Mouse (Mus musculus) forebrain, embryonic 13.5 days (tissue): ENCODE data around the gene Adh7. TPM values are rescaled to one million over a fixed set of nuclear protein-coding genes. Genes with fewer than 3 reads are reported as not detected.

Experiments
- ATAC-seq: fragments of 200-750 bp; cut with Nextera tagmentation; 2 replicates; pipeline ENCODE4 v1.8.0; 2017
- H3K27ac ChIP-seq: fragments of 300-500 bp; sonication (generic); 2 replicates; pipeline ENCODE4 v1.5.1; 2015; ENCODE audit warnings: inconsistent platforms, mild to moderate bottlenecking, moderate library complexity
- H3K27me3 ChIP-seq: fragments of 300-500 bp; sonication (generic); 2 replicates; pipeline ENCODE4 v1.6.1; 2015; ENCODE audit warnings: mild to moderate bottlenecking, inconsistent platforms
- H3K36me3 ChIP-seq: fragments of 300-500 bp; sonication (generic); 2 replicates; pipeline ENCODE4 v1.6.1; 2015; ENCODE audit warnings: mild to moderate bottlenecking, inconsistent platforms; ENCODE audit not compliant: poor library complexity, severe bottlenecking
- H3K4me1 ChIP-seq: fragments of 300-500 bp; sonication (generic); 2 replicates; pipeline ENCODE4 v1.6.1; 2015; ENCODE audit warnings: inconsistent platforms
- H3K4me2 ChIP-seq: fragments of 300-500 bp; sonication (generic); 2 replicates; pipeline ENCODE4 v1.6.1; 2015; ENCODE audit warnings: inconsistent platforms, mild to moderate bottlenecking, moderate library complexity
- H3K4me3 ChIP-seq: fragments of 300-500 bp; sonication (generic); 2 replicates; pipeline ENCODE4 v1.5.1; 2015; ENCODE audit warnings: mild to moderate bottlenecking, inconsistent platforms
- H3K9ac ChIP-seq: fragments of 300-500 bp; sonication (generic); 2 replicates; pipeline ENCODE4 v1.6.1; 2015; ENCODE audit warnings: mild to moderate bottlenecking, inconsistent platforms
- H3K9me3 ChIP-seq: fragments of 300-500 bp; sonication (generic); replicated peaks from 2 replicates; pipeline ENCODE4 v1.6.1; 2016; ENCODE audit warnings: inconsistent platforms
- WGBS: fragments of 180-500 bp; shearing (Covaris S2); methylation state at CpG from one replicate; pipeline ENCODE4 v1.1.7; 2015; 5-methylcytosine and 5-hydroxymethylcytosine counted together
- polyA plus RNA-seq: library from polyadenylated mRNA; unstranded; fragments of >200 nt; fragmentation: Nextera tagmentation; extraction: Ambion mirVana; gene quantifications from 2 replicates; pipeline ENCODE4 v1.2.1, GENCODE M21; 2015

The Adh7 gene
- polyA plus RNA-seq = 0.29 TPM in 1 of 2 replicates, not detected in the other

- Histone ChIP-seq H3K9ac (no peak within 1 kb of the TSS), H3K4me3 (no peak within 1 kb of the TSS), H3K4me2 (no peak within 1 kb of the TSS), H3K27me3 (no peaks in the 10 kb centered on the region), H3K4me1 (peaks cover 4% of the 10 kb centered on the region; the same call in 1 of the 2 replicates), H3K27ac (no peak within 1 kb of the TSS), H3K9me3 (no peaks in the 10 kb centered on the region), H3K36me3 (no peaks in the 10 kb centered on the region)
- 86% methylated on average over 10 of the region's 10 CpGs for WGBS
- no peak for ATAC-seq
These were observed at the start of gene Adh7 for GRCm38 (mm10) chr3:138217631-138218264. Gene Adh7, plus strand, starts transcription at chr3:138217760.

GRCm38 (mm10) chr3:138173291-138173690 is 44.3 kb upstream of the Adh7 start:
- H3K4me1 ChIP-seq = no peaks in the 10 kb centered on the region
- H3K4me2 ChIP-seq = no peak overlapping the region
- no peak for ATAC-seq
- no peak overlapping the region for H3K9ac ChIP-seq
- no peaks in the 10 kb centered on the region for H3K36me3 ChIP-seq
- no peaks in the 10 kb centered on the region for H3K27me3 ChIP-seq
- H3K9me3 ChIP-seq = no peaks in the 10 kb centered on the region
- 78% methylated on average over 10 of the region's 10 CpGs for WGBS
- H3K27ac ChIP-seq = no peak overlapping the region
- H3K4me3 ChIP-seq = no peak overlapping the region

GRCm38 (mm10) chr3:138175551-138175950 is 42.0 kb upstream of the Adh7 start:
- Histone ChIP-seq H3K4me1 (no peaks in the 10 kb centered on the region), H3K27me3 (no peaks in the 10 kb centered on the region), H3K27ac (no peak overlapping the region), H3K4me3 (no peak overlapping the region), H3K9ac (no peak overlapping the region), H3K9me3 (no peaks in the 10 kb centered on the region), H3K36me3 (no peaks in the 10 kb centered on the region), H3K4me2 (no peak overlapping the region)
- no peak for ATAC-seq
- WGBS = 96% methylated on average over 6 of the region's 6 CpGs

GRCm38 (mm10) chr3:138182019-138182418 is 35.5 kb upstream of the Adh7 start:
- 84% methylated on average over 2 of the region's 2 CpGs for WGBS
- Histone ChIP-seq H3K36me3 (no peaks in the 10 kb centered on the region), H3K9me3 (no peaks in the 10 kb centered on the region), H3K4me2 (no peak overlapping the region), H3K9ac (no peak overlapping the region), H3K4me3 (no peak overlapping the region), H3K4me1 (no peaks in the 10 kb centered on the region), H3K27ac (no peak overlapping the region), H3K27me3 (no peaks in the 10 kb centered on the region)
- no peak for ATAC-seq

- Histone ChIP-seq H3K9ac (no peak overlapping the region), H3K4me3 (no peak overlapping the region), H3K36me3 (no peaks in the 10 kb centered on the region), H3K27ac (no peak overlapping the region), H3K27me3 (no peaks in the 10 kb centered on the region), H3K9me3 (no peaks in the 10 kb centered on the region), H3K4me2 (no peak overlapping the region), H3K4me1 (no peaks in the 10 kb centered on the region)
- no peak for ATAC-seq
- 89% methylated on average over 7 of the region's 7 CpGs for WGBS
These were observed 34.2 kb upstream of the Adh7 start for GRCm38 (mm10) chr3:138183371-138183770.

GRCm38 (mm10) chr3:138185290-138185689 is 32.3 kb upstream of the Adh7 start:
- Histone ChIP-seq H3K27ac (no peak overlapping the region), H3K27me3 (no peaks in the 10 kb centered on the region), H3K4me1 (no peaks in the 10 kb centered on the region), H3K9ac (no peak overlapping the region), H3K9me3 (no peaks in the 10 kb centered on the region), H3K4me3 (no peak overlapping the region), H3K36me3 (no peaks in the 10 kb centered on the region), H3K4me2 (no peak overlapping the region)
- 63% methylated on average over 4 of the region's 4 CpGs for WGBS
- ATAC-seq = no peak

GRCm38 (mm10) chr3:138185995-138186930 is 31.3 kb upstream of the Adh7 start:
- Histone ChIP-seq H3K4me1 (no peaks in the 10 kb centered on the region), H3K27me3 (no peaks in the 10 kb centered on the region), H3K9ac (no peak overlapping the region), H3K36me3 (no peaks in the 10 kb centered on the region), H3K27ac (no peak overlapping the region), H3K4me3 (no peak overlapping the region), H3K4me2 (no peak overlapping the region), H3K9me3 (no peaks in the 10 kb centered on the region)
- no peak for ATAC-seq
- 94% methylated on average over 26 of the region's 26 CpGs for WGBS

GRCm38 (mm10) chr3:138192260-138192659 is 25.3 kb upstream of the Adh7 start:
- no peak overlapping the region for H3K4me2 ChIP-seq
- no peaks in the 10 kb centered on the region for H3K27me3 ChIP-seq
- no peaks in the 10 kb centered on the region for H3K36me3 ChIP-seq
- no peaks in the 10 kb centered on the region for H3K9me3 ChIP-seq
- no peak overlapping the region for H3K4me3 ChIP-seq
- H3K27ac ChIP-seq = no peak overlapping the region
- no peak for ATAC-seq
- no peak overlapping the region for H3K9ac ChIP-seq
- 93% methylated on average over 7 of the region's 7 CpGs for WGBS
- H3K4me1 ChIP-seq = no peaks in the 10 kb centered on the region

GRCm38 (mm10) chr3:138193683-138194302 is 23.8 kb upstream of the Adh7 start, which contains the start of gene 4930579F01Rik:
Gene 4930579F01Rik, minus strand, starts transcription at chr3:138193825.
- WGBS = 80% methylated on average over 15 of the region's 15 CpGs
- H3K4me1 ChIP-seq = no peaks in the 10 kb centered on the region
- ATAC-seq = no peak
- no peak within 1 kb of the TSS for H3K27ac ChIP-seq
- H3K9ac ChIP-seq = no peak within 1 kb of the TSS
- H3K4me3 ChIP-seq = no peak within 1 kb of the TSS
- no peaks in the 10 kb centered on the region for H3K9me3 ChIP-seq
- H3K27me3 ChIP-seq = no peaks in the 10 kb centered on the region
- H3K36me3 ChIP-seq = no peaks in the 10 kb centered on the region
- no peak within 1 kb of the TSS for H3K4me2 ChIP-seq

GRCm38 (mm10) chr3:138197093-138197492 is 20.5 kb upstream of the Adh7 start:
- H3K9me3 ChIP-seq = no peaks in the 10 kb centered on the region
- no peak for ATAC-seq

GRCm38 (mm10) chr3:138197556-138197955 is 20.0 kb upstream of the Adh7 start:
- Histone ChIP-seq H3K9me3 (no peaks in the 10 kb centered on the region), H3K27me3 (no peaks in the 10 kb centered on the region), H3K4me1 (no peaks in the 10 kb centered on the region), H3K36me3 (no peaks in the 10 kb centered on the region), H3K9ac (no peak overlapping the region), H3K27ac (no peak overlapping the region), H3K4me3 (no peak overlapping the region), H3K4me2 (no peak overlapping the region)
- ATAC-seq = peak; percentile 36; the same call in 1 of the 2 replicates
- 78% methylated on average over 9 of the region's 9 CpGs for WGBS

More at GRCm38 (mm10) chr3:138197093-138197492, 20.5 kb upstream of the Adh7 start:
- H3K4me1 ChIP-seq = no peaks in the 10 kb centered on the region
- H3K27me3 ChIP-seq = no peaks in the 10 kb centered on the region
- H3K36me3 ChIP-seq = no peaks in the 10 kb centered on the region
- H3K9ac ChIP-seq = no peak overlapping the region
- no peak overlapping the region for H3K27ac ChIP-seq
- H3K4me2 ChIP-seq = no peak overlapping the region
- no peak overlapping the region for H3K4me3 ChIP-seq
- 90% methylated on average over 14 of the region's 14 CpGs for WGBS
